Mouse (Mus musculus): Measurements from ENCODE around the gene Kpna6.

DNA sequence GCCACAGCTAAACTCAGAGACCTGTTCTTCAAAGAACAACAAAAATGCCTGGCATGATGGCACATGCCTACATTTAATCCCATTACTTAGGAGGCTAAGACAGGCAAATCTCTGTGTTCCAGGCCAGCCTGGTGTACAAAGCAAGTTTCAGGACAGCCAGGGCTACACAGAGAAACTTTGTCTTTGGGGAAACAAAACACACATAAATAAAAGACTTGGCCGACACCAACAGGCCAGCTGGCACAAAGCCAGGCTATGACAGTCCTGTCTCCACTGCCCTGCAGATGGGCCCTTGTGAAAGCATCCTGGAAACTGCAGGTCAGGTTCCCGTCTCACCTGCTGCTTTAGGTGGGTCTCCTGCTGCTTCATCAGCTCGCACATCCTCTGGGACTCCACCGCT, 41.6 kb downstream of the Kpna6 start:
- TF ChIP-seq CTCF (IDR thresholded peaks at IDR 0.05; ENCODE audit: borderline replicate concordance, extremely low read depth, insufficient read depth, insufficient read length) (no peak), POLR2A (IDR thresholded peaks at IDR 0.05; ENCODE audit: borderline replicate concordance, extremely low read depth, insufficient read depth, insufficient read length, poor library complexity, severe bottlenecking) (no peak)

All from brain, embryonic 14.5 days (tissue).